Mouse (Mus musculus): ENCODE measurements around the gene Rangap1.

The Rangap1 gene

DNA sequence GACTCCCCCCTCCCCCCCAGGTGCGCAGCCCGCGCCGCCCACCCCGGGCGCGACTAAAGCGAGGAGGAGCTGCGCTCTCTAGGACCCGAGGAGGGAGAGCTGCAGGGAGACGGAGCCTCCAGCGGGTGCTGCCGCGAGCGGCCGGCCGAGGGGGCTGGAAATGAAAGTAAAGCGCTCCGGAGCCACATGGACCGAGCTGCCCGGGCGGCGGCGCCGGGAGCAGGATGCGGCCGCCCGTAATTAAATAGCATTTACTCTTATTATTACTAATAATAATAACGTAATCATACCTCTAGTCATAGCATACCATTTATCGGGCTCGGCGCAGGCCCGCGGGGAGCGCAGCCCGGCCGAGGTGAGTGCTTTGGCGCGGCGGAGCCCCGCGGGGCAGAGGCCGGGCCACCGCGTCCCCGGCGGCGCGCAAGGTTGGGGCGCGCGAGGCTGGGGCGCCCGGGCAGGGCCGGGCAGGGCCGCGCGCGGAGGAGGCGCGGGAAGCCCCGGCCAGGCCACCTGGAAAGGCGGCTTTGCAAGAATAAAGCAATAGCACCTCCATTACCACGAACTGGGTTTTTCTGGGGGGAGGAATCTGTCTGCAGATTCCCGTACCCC, at the start of gene Rangap1, which contains the start of gene Zc3h7b:
Gene Rangap1 (minus strand): TSS at position 539 of the 609 bp plus-strand sequence.
Gene Zc3h7b (plus strand): TSS at position 66 of the 609 bp plus-strand sequence.
- peak; percentile 74 to 88 for DNase-seq (ENCODE audit: low spot score in 2 of 2)

DNA sequence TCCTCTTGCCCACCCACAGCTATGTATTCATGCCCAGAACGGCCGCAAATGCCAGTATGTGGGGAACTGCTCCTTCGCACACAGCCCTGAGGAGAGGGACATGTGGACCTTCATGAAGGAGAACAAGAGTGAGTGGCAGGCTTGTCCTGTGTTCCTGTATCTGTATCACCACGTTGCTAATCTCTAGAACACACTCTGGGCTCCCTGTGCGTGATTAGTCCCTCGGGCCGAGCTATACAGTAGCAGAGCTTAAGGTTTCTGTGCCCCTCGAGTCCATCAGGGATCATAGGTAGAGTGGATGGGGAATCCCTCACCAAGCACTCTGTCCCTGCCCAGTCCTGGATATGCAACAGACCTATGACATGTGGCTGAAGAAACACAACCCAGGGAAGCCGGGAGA, 47.1 kb upstream of the Rangap1 start:
- DNase-seq (ENCODE audit: low spot score in 2 of 2): no peak

- no peak for DNase-seq (ENCODE audit: low spot score in 2 of 2)
Measured at GRCm38 (mm10) chr15:81787525-81787924, 42.2 kb upstream of the Rangap1 start.

DNA sequence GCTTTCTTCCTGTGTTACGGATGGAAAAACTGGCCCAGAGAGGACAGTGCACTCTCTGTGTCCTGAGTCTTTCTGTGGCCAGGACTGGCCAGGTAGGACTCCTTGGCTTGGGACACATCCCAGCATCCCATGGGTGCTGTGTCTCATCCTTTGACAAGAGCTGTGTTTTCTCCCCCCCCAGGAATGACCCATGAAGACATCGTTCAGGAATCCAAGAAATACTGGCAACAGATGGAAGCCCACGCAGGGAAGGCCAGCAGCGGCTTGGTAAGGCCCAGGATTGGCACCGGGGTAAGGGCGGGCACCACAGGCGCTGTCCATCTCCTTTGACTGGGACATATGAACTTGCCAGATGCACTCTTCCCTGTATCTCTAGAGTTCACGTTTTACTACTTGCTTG, 40.4 kb upstream of the Rangap1 start:
- DNase-seq (ENCODE audit: low spot score in 2 of 2): no peak

- DNase-seq (ENCODE audit: low spot score in 2 of 2): no peak
Measured at GRCm38 (mm10) chr15:81784762-81785161, 39.4 kb upstream of the Rangap1 start.

DNA sequence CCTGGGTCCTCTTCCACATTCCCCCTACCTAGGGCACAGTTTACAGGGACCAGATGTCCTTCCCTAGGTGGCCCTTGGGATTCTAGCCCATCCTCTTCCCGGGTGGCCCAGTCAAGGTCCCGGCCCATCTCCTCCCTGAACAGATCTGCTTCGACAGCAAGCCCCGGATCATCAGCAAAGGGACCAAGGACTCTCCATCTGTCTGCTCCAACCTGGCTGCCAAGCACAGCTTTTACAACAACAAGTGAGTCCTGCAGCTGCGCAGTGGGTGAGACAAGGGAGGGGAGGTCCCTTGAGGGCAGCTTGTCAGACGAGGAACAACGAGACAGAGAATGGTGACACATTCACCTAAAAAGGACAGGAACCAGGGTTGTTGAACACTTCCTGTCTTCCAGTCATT, 36.5 kb upstream of the Rangap1 start:
- DNase-seq (ENCODE audit: low spot score in 2 of 2): peak in 1 of 2 experiments; percentile 44

GRCm38 (mm10) chr15:81776631-81777422, 31.5 kb upstream of the Rangap1 start:
- no peak for DNase-seq (ENCODE audit: low spot score in 2 of 2)

- no peak for DNase-seq (ENCODE audit: low spot score in 2 of 2)
Measured at GRCm38 (mm10) chr15:81774505-81775171, 29.3 kb upstream of the Rangap1 start.

DNA sequence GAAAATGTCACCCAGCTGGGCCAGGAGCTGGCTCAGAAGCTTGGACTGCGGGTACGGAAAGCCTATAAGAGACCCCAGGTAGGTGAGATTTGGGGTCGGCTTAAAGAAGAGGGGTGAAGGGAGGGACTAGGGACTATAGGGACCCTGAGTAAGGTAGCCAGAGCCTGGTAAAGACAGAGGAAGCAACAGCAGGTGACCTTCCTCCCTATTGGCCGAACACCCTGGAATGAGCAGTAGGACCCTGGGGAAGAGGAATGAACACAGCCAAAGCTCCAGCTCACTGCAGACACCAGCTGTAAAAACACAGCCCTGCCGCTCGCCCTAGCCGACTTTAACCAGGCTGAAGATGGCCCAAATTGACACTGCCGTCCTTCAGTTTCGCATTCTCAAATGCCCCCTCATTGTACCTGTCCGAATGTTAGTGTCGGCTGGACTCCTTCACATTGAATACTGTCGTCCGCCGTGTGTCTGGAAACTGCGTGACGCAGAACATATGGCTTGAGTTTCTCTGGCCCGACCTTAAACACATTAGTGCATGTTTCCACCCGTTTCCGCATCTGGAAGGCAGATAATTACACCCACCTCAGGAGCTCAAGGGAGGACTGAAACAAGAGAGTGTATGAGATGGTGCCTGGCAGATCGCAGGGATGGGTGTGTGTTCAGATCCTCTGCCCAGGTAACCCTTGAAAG, 27.2 kb upstream of the Rangap1 start:
- no peak for DNase-seq (ENCODE audit: low spot score in 2 of 2)

GRCm38 (mm10) chr15:81769037-81769436, 23.7 kb upstream of the Rangap1 start:
- no peak for DNase-seq (ENCODE audit: low spot score in 2 of 2)

GRCm38 (mm10) chr15:81766439-81766838, 21.1 kb upstream of the Rangap1 start:
- DNase-seq (ENCODE audit: low spot score in 2 of 2): no peak

GRCm38 (mm10) chr15:81765651-81766050, 20.3 kb upstream of the Rangap1 start:
- DNase-seq (ENCODE audit: low spot score in 2 of 2): no peak

GRCm38 (mm10) chr15:81764573-81764972, 19.2 kb upstream of the Rangap1 start:
- DNase-seq (ENCODE audit: low spot score in 2 of 2): no peak

GRCm38 (mm10) chr15:81761959-81762358, 16.6 kb upstream of the Rangap1 start:
- DNase-seq (ENCODE audit: low spot score in 2 of 2): no peak

GRCm38 (mm10) chr15:81761381-81761780, 16.1 kb upstream of the Rangap1 start:
- no peak for DNase-seq (ENCODE audit: low spot score in 2 of 2)

GRCm38 (mm10) chr15:81760361-81761079, 15.2 kb upstream of the Rangap1 start:
- no peak for DNase-seq (ENCODE audit: low spot score in 2 of 2)

GRCm38 (mm10) chr15:81759542-81759941, 14.2 kb upstream of the Rangap1 start:
- no peak for DNase-seq (ENCODE audit: low spot score in 2 of 2)

- no peak for DNase-seq (ENCODE audit: low spot score in 2 of 2)
Measured at GRCm38 (mm10) chr15:81758701-81759100, 13.4 kb upstream of the Rangap1 start.

DNA sequence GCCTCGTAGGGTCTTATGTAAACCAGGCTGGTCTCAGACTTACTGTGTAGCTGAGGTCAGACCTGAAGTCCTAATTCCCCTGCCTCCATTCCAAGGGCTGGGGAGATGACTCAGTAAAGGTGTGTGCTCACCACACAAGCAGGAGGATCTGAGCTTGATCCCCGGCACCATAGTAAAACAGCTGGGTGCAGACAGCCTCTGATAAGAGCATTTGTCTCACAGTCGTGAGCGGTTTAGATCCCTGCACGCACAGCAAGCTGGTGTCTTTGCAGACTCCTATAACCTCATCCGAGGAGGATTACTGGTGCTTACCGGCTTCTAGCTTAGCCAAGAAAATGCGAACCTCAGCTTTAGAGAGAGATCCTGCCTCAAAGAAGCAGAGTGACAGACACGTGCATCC, 8.3 kb upstream of the Rangap1 start:
- DNase-seq (ENCODE audit: low spot score in 2 of 2): no peak

DNA sequence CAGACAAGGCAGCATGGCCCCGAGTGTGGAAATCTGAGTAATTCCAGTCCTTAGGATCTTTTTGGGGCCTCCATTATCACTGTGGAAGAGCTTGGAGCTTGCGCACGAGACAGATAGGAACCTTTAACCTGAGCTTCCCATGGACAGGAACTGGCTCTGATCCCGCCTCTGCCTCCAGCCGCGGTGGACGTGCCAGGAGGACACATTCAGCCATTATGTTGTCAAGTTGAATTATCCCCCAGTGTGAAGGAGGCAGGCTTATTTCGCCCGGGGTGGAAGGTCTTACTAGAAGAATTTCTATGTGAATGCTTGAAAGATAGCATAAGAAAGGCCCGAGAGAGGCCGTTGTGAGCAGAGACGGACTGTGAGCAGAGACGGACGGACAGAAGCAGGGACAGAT, 4.4 kb upstream of the Rangap1 start:
- peak in 1 of 2 experiments; percentile 54 for DNase-seq (ENCODE audit: low spot score in 2 of 2)

DNA sequence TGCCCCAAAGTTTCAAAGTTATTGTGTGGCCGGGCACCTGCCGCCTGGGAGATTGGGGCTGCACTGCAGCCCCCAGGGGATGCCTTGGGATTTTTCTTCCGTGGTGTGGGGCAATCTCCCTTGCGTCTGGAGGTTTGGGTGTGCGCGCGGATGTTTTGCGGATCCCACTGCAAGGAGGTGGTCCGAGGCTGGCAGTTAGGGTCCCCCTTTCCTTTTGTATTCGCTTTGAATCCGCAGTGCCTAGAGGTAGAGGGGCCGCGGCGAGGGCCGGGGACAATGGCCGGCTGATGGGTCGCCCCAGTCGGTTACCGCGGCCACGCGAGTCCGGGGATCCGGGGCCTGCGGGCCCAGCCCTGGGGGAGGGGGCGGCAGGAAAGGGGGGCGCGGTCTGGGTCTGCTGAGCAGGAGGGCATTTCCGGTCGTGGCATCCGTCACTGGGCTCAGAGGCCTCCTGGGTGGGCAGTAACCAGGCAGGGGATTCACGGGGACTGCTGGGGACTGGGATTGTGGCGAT, 328 bp upstream of the Rangap1 start:
- peak; percentile 55 to 84 for DNase-seq (ENCODE audit: low spot score in 2 of 2)
